Mouse (Mus musculus): ENCODE results near the gene Cd63. TPM values are rescaled to one million over a fixed set of nuclear protein-coding genes. Genes with fewer than 3 reads are reported as not detected.

Gene Cd63
- polyA plus RNA-seq, 1 experiment from 2014 or later: 216 TPM

- H3K4me2 ChIP-seq (replicated peaks; ENCODE audit: low read depth, low read length): no peak overlapping the region
- no peaks in the 10 kb centered on the region; the same call in 1 of the 2 replicates for H3K27me3 ChIP-seq (ENCODE audit: control insufficient read depth, insufficient read depth, low read length)
- 0 out of 2 replicates have a peak, but pooled peaks cover 2% of the 10 kb centered on the region for H3K4me1 ChIP-seq (replicated peaks; ENCODE audit: control insufficient read depth, insufficient read depth, low read length)
- ATAC-seq (ENCODE audit: low FRiP score): no peak
- no peak overlapping the region for H3K9ac ChIP-seq (ENCODE audit: low read depth, low read length)
- H3K4me3 ChIP-seq (ENCODE audit: low read depth, low read length): no peak overlapping the region
- no peaks in the 10 kb centered on the region for H3K36me3 ChIP-seq (ENCODE audit: control insufficient read depth, insufficient read depth, low read length)
- no peaks in the 10 kb centered on the region for H3K9me3 ChIP-seq (ENCODE audit: control insufficient read depth, low read length)
- WGBS: 81% methylated on average over 4 of the region's 4 CpGs
- DNase-seq (ENCODE audit: low spot score): no peak
- H3K27ac ChIP-seq (ENCODE audit: low read depth, low read length): no peak overlapping the region
Measured at GRCm38 (mm10) chr10:128912268-128912667, 11.5 kb downstream of the Cd63 start.

GRCm38 (mm10) chr10:128912791-128913190, 12.0 kb downstream of the Cd63 start:
- ATAC-seq (ENCODE audit: low FRiP score) (no peak), DNase-seq (ENCODE audit: low spot score) (no peak)
- no peak overlapping the region for H3K4me3 ChIP-seq (ENCODE audit: low read depth, low read length)
- H3K9me3 ChIP-seq (ENCODE audit: control insufficient read depth, low read length): no peaks in the 10 kb centered on the region
- 0 out of 2 replicates have a peak, but pooled peaks cover 2% of the 10 kb centered on the region for H3K4me1 ChIP-seq (replicated peaks; ENCODE audit: control insufficient read depth, insufficient read depth, low read length)
- H3K4me2 ChIP-seq (replicated peaks; ENCODE audit: low read depth, low read length): no peak overlapping the region
- 81% methylated on average over 4 of the region's 4 CpGs for WGBS
- no peak overlapping the region for H3K27ac ChIP-seq (ENCODE audit: low read depth, low read length)
- H3K27me3 ChIP-seq (ENCODE audit: control insufficient read depth, insufficient read depth, low read length): no peaks in the 10 kb centered on the region; the same call in 1 of the 2 replicates
- H3K36me3 ChIP-seq (ENCODE audit: control insufficient read depth, insufficient read depth, low read length): no peaks in the 10 kb centered on the region
- no peak overlapping the region for H3K9ac ChIP-seq (ENCODE audit: low read depth, low read length)

DNA sequence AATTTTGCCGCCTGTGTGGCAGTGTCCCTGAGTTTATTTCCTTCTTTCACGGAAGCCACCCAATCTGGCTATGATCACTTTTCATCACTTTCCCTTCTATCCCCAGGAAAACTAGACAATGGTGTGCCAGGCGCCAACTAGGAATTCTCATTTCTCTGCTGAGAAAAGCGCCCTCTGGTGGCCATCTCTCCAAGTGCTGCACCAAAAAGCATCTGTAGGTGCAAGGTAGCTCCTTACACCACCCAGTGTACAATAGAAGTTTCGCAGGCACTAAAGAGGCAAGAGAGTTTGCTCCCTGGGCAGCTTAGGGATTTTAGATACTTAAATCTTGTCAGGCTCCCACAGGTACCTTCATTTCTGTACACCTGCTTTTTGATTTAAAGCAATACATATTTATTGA, 12.4 kb downstream of the Cd63 start:
- Histone ChIP-seq H3K36me3 (ENCODE audit: control insufficient read depth, insufficient read depth, low read length) (no peaks in the 10 kb centered on the region), H3K27ac (ENCODE audit: low read depth, low read length) (no peak overlapping the region), H3K9ac (ENCODE audit: low read depth, low read length) (no peak overlapping the region), H3K4me2 (replicated peaks; ENCODE audit: low read depth, low read length) (no peak overlapping the region), H3K9me3 (ENCODE audit: control insufficient read depth, low read length) (no peaks in the 10 kb centered on the region), H3K27me3 (ENCODE audit: control insufficient read depth, insufficient read depth, low read length) (no peaks in the 10 kb centered on the region; the same call in 1 of the 2 replicates), H3K4me1 (replicated peaks; ENCODE audit: control insufficient read depth, insufficient read depth, low read length) (0 out of 2 replicates have a peak, but pooled peaks cover 2% of the 10 kb centered on the region), H3K4me3 (ENCODE audit: low read depth, low read length) (no peak overlapping the region)
- DNase-seq (ENCODE audit: low spot score) (peak; percentile 96), ATAC-seq (ENCODE audit: low FRiP score) (peak; percentile 15; the same call in 1 of the 2 replicates)
- WGBS: 7% methylated on average over 5 of the region's 5 CpGs

- no peaks in the 10 kb centered on the region; the same call in 1 of the 2 replicates for H3K27me3 ChIP-seq (ENCODE audit: control insufficient read depth, insufficient read depth, low read length)
- no peak overlapping the region for H3K4me3 ChIP-seq (ENCODE audit: low read depth, low read length)
- H3K9ac ChIP-seq (ENCODE audit: low read depth, low read length): no peak overlapping the region
- no peak overlapping the region for H3K4me2 ChIP-seq (replicated peaks; ENCODE audit: low read depth, low read length)
- 77% methylated on average over 12 of the region's 12 CpGs for WGBS
- H3K4me1 ChIP-seq (replicated peaks; ENCODE audit: control insufficient read depth, insufficient read depth, low read length): 0 out of 2 replicates have a peak, but pooled peaks cover 2% of the 10 kb centered on the region
- ATAC-seq (ENCODE audit: low FRiP score) (no peak), DNase-seq (ENCODE audit: low spot score) (no peak)
- no peaks in the 10 kb centered on the region for H3K9me3 ChIP-seq (ENCODE audit: control insufficient read depth, low read length)
- H3K27ac ChIP-seq (ENCODE audit: low read depth, low read length): no peak overlapping the region
- no peaks in the 10 kb centered on the region for H3K36me3 ChIP-seq (ENCODE audit: control insufficient read depth, insufficient read depth, low read length)
Measured at GRCm38 (mm10) chr10:128913696-128914095, 12.9 kb downstream of the Cd63 start.

GRCm38 (mm10) chr10:128915550-128915949, 14.8 kb downstream of the Cd63 start:
- Histone ChIP-seq H3K9me3 (ENCODE audit: control insufficient read depth, low read length) (no peaks in the 10 kb centered on the region), H3K27ac (ENCODE audit: low read depth, low read length) (no peak overlapping the region), H3K4me1 (replicated peaks; ENCODE audit: control insufficient read depth, insufficient read depth, low read length) (0 out of 2 replicates have a peak, but pooled peaks cover 2% of the 10 kb centered on the region), H3K9ac (ENCODE audit: low read depth, low read length) (no peak overlapping the region), H3K4me3 (ENCODE audit: low read depth, low read length) (no peak overlapping the region), H3K4me2 (replicated peaks; ENCODE audit: low read depth, low read length) (no peak overlapping the region), H3K36me3 (ENCODE audit: control insufficient read depth, insufficient read depth, low read length) (no peaks in the 10 kb centered on the region), H3K27me3 (ENCODE audit: control insufficient read depth, insufficient read depth, low read length) (no peaks in the 10 kb centered on the region)
- 95% methylated on average over 2 of the region's 2 CpGs for WGBS
- no peak for DNase-seq (ENCODE audit: low spot score)
- no peak for ATAC-seq (ENCODE audit: low FRiP score)

DNA sequence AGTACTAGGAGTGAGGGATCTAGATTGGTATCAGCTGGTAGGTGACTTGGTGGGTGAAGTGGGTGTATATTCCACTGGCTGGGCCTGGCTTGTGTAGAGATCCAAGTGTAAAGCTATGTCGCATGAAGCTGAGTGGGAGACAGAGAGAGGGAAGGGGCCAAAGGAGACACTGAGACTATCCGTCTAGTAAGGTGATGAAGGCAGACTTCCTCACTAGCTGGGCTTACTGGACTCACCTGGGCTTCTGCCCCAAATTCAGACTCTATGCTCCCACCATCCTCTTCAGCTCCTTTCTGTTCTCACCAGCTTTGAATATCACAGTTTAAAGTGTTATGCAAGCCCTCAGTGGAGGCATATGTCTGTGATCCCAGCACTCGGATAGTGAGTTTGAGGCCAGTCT, 15.9 kb downstream of the Cd63 start:
- H3K36me3 ChIP-seq (ENCODE audit: control insufficient read depth, insufficient read depth, low read length): no peaks in the 10 kb centered on the region
- WGBS: 99% methylated on average over 3 of the region's 3 CpGs
- ATAC-seq (ENCODE audit: low FRiP score): no peak

GRCm38 (mm10) chr10:128917400-128917799, 16.6 kb downstream of the Cd63 start:
- Histone ChIP-seq H3K4me2 (replicated peaks; ENCODE audit: low read depth, low read length) (no peak overlapping the region), H3K9ac (ENCODE audit: low read depth, low read length) (no peak overlapping the region), H3K27me3 (ENCODE audit: control insufficient read depth, insufficient read depth, low read length) (no peaks in the 10 kb centered on the region), H3K4me3 (ENCODE audit: low read depth, low read length) (no peak overlapping the region), H3K4me1 (replicated peaks; ENCODE audit: control insufficient read depth, insufficient read depth, low read length) (0 out of 2 replicates have a peak, but pooled peaks cover 4% of the 10 kb centered on the region), H3K9me3 (ENCODE audit: control insufficient read depth, low read length) (no peaks in the 10 kb centered on the region), H3K27ac (ENCODE audit: low read depth, low read length) (no peak overlapping the region), H3K36me3 (ENCODE audit: control insufficient read depth, insufficient read depth, low read length) (no peaks in the 10 kb centered on the region)
- no peak for DNase-seq (ENCODE audit: low spot score)
- WGBS: 88% methylated on average over 6 of the region's 6 CpGs
- ATAC-seq (ENCODE audit: low FRiP score): no peak

More for the DNA sequence above, 15.9 kb downstream of the Cd63 start:
- H3K4me3 ChIP-seq (ENCODE audit: low read depth, low read length): no peak overlapping the region
- H3K4me1 ChIP-seq (replicated peaks; ENCODE audit: control insufficient read depth, insufficient read depth, low read length): 0 out of 2 replicates have a peak, but pooled peaks cover 2% of the 10 kb centered on the region
- no peaks in the 10 kb centered on the region for H3K9me3 ChIP-seq (ENCODE audit: control insufficient read depth, low read length)
- H3K27me3 ChIP-seq (ENCODE audit: control insufficient read depth, insufficient read depth, low read length): no peaks in the 10 kb centered on the region
- H3K4me2 ChIP-seq (replicated peaks; ENCODE audit: low read depth, low read length): no peak overlapping the region
- no peak overlapping the region for H3K9ac ChIP-seq (ENCODE audit: low read depth, low read length)
- DNase-seq (ENCODE audit: low spot score): no peak
- no peak overlapping the region for H3K27ac ChIP-seq (ENCODE audit: low read depth, low read length)

GRCm38 (mm10) chr10:128918246-128918645, 17.5 kb downstream of the Cd63 start:
- DNase-seq (ENCODE audit: low spot score) (no peak), ATAC-seq (ENCODE audit: low FRiP score) (no peak)
- no peaks in the 10 kb centered on the region for H3K27me3 ChIP-seq (ENCODE audit: control insufficient read depth, insufficient read depth, low read length)
- no peaks in the 10 kb centered on the region for H3K9me3 ChIP-seq (ENCODE audit: control insufficient read depth, low read length)
- no peak overlapping the region for H3K9ac ChIP-seq (ENCODE audit: low read depth, low read length)
- H3K4me1 ChIP-seq (replicated peaks; ENCODE audit: control insufficient read depth, insufficient read depth, low read length): 0 out of 2 replicates have a peak, but pooled peaks cover 4% of the 10 kb centered on the region
- no peak overlapping the region for H3K27ac ChIP-seq (ENCODE audit: low read depth, low read length)
- no peak overlapping the region for H3K4me3 ChIP-seq (ENCODE audit: low read depth, low read length)
- H3K4me2 ChIP-seq (replicated peaks; ENCODE audit: low read depth, low read length): no peak overlapping the region
- WGBS: 73% methylated on average over 7 of the region's 7 CpGs
- H3K36me3 ChIP-seq (ENCODE audit: control insufficient read depth, insufficient read depth, low read length): no peaks in the 10 kb centered on the region

DNA sequence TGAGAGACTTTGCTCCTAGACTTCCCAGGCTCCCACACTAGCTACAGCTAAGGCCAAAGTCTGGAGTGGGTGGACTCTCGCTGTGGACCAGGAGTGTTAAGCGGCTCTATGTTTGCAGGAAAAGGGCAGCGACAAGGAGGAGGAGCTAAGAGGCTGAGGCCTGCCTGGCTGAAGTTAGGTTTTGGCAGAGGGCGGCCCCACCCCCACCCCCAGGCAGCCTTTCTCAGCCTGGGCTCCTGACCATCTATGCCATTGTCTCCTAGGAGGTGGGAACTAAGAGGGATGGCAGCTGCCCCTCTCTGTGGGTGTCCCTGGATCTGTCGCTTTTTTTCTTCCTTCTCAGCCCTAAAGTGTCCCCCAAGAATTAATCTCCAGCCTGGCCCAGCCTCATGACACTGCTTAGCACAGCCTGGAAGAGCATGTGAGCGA, 18.4 kb downstream of the Cd63 start:
- Histone ChIP-seq H3K36me3 (ENCODE audit: control insufficient read depth, insufficient read depth, low read length) (no peaks in the 10 kb centered on the region), H3K4me1 (replicated peaks; ENCODE audit: control insufficient read depth, insufficient read depth, low read length) (peaks cover 2% of the 10 kb centered on the region; the same call in 1 of the 2 replicates), H3K4me3 (ENCODE audit: low read depth, low read length) (no peak overlapping the region), H3K9ac (ENCODE audit: low read depth, low read length) (no peak overlapping the region), H3K27ac (ENCODE audit: low read depth, low read length) (no peak overlapping the region), H3K4me2 (replicated peaks; ENCODE audit: low read depth, low read length) (no peak overlapping the region), H3K27me3 (ENCODE audit: control insufficient read depth, insufficient read depth, low read length) (no peaks in the 10 kb centered on the region), H3K9me3 (ENCODE audit: control insufficient read depth, low read length) (no peaks in the 10 kb centered on the region)
- 13% methylated on average over 6 of the region's 6 CpGs for WGBS
- DNase-seq (ENCODE audit: low spot score) (no peak), ATAC-seq (ENCODE audit: low FRiP score) (0 out of 2 replicates have a peak, but pooled peaks have one; percentile 0)
